Mouse (Mus musculus) yolk sac, embryonic 10.5 days (tissue): ENCODE results near the gene Clec16a.

Experiments used
- DNase-seq: peaks from one replicate; pipeline ENCODE4 v3.0.0-alpha.2; 2017; ENCODE audit warnings: low spot score

Clec16a gene

DNA sequence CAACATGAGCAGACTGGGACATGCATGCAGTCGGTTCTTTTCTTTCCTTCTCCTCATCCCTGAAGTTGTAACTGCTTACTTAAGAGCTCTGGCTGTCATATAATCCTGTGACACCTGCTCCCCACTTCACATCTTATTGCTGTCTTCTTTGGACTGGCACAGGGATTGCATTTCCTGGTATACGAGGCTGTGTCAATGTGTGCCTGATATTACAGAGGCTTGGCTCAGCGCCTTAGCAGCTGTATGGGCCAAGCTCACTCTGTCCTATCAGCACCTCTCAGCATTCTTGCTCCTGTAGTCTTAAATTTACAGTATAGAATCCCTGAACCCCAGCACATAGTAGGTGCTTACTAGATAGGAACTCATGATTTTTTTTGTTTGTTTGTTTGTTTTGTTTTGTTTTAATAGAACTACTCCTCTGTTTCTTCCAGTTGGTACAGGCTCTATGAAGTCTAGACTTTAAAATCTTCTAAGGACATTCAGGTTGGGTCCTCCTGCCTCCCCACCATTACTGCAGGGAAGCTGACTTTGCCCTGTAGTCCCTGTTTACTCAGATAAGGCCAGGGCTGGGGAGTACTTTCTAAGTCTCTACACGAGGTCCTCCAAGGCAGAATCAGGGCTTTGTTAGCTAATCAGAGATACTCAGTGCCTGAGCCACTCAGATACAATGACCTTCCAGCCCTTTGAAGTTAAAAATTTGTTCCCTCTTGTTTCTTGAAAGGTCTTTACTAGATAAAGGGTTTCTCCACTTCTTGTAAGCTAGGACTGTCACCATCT, 97.9 kb downstream of the Clec16a start:
- peak; percentile 73 for DNase-seq

DNA sequence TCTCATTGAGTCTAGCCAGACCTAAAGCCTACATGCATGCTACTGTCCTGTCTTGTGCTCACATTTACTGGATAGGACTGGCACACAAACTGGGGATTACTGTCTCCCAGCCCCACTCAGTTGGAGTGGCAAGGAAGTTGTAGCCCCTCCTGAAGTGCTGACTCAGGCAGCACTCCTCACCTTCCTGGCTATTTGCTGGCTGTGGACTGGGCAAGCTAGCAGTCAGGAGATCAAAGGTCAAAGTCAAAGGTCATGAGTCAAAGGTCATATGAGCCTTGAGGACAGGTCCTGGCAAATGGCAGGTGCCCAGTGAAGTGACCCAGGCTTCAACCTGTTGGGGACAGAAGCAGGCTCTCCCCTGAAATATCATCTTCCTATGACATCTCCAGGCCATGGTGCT, 99.1 kb downstream of the Clec16a start:
- DNase-seq = peak; percentile 39

GRCm38 (mm10) chr16:10644731-10645130, 99.6 kb downstream of the Clec16a start:
- DNase-seq = no peak

DNA sequence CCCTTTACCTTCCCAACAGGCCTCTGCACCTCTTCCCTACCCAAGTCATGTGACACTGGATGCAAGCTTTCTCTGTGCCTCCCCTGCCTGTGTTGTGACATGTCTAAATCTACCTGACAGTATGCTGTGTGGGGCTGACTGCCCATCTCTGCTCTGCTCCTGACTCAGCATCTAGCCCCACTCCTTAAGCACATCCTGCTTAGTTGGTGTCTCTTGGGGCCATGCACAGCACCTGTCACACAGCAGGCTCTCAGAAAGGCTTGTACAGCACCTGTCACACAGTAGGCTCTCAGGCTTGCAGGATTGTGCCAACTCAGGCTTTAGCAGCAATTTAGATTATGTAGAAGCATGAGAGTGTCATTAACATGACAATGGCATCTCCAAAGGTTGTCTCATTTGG, 106.7 kb downstream of the Clec16a start:
- no peak for DNase-seq

DNA sequence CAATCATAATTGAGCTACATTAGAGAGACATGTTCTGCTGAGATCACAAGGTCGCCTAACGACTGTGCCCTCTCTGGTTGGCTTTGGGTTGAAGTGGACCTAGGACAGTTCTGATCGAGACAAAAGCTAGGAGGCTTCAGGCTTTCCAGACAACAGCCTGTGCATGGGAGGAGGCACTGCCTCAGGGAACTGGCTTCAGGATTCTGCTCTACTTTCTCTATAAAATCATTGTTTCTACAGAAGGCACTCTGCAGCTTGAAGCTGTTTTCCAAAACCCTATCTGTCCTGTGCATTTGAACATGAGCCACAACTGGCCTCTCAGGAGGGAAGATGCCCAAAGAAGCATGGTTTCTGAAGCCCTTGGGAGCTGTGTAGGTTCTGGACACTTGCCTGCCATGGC, 107.8 kb downstream of the Clec16a start:
- DNase-seq = no peak

- DNase-seq = no peak
Observed at GRCm38 (mm10) chr16:10655236-10655635, 110.1 kb downstream of the Clec16a start.

- no peak for DNase-seq
Observed at GRCm38 (mm10) chr16:10655926-10656325, 110.8 kb downstream of the Clec16a start.

- peak; percentile 45 for DNase-seq
Observed at GRCm38 (mm10) chr16:10656461-10656860, 111.3 kb downstream of the Clec16a start.

GRCm38 (mm10) chr16:10656939-10657338, 111.8 kb downstream of the Clec16a start:
- peak; percentile 75 for DNase-seq

- no peak for DNase-seq
Observed at GRCm38 (mm10) chr16:10659211-10659610, 114.1 kb downstream of the Clec16a start.

GRCm38 (mm10) chr16:10660526-10660925, 115.4 kb downstream of the Clec16a start:
- no peak for DNase-seq

DNA sequence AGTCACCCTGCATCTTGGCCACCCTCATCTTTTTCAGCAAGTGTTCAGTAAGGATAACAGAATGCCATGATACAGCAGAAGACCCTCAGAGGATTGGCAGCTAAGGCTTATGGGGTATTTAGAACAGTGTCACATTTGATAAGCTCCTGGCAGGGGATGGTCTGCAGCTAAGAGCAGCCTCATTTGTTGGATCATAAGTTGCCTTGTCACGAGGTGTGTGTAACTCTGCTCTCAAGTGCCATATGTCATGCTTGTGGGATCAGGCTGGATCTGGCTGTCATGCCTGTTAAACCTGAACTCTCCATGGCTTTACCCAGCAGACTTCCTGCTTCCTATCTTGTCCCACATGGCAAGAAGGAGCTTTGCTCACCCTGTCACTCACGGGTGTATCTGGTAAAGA, 116.2 kb downstream of the Clec16a start:
- no peak for DNase-seq

DNA sequence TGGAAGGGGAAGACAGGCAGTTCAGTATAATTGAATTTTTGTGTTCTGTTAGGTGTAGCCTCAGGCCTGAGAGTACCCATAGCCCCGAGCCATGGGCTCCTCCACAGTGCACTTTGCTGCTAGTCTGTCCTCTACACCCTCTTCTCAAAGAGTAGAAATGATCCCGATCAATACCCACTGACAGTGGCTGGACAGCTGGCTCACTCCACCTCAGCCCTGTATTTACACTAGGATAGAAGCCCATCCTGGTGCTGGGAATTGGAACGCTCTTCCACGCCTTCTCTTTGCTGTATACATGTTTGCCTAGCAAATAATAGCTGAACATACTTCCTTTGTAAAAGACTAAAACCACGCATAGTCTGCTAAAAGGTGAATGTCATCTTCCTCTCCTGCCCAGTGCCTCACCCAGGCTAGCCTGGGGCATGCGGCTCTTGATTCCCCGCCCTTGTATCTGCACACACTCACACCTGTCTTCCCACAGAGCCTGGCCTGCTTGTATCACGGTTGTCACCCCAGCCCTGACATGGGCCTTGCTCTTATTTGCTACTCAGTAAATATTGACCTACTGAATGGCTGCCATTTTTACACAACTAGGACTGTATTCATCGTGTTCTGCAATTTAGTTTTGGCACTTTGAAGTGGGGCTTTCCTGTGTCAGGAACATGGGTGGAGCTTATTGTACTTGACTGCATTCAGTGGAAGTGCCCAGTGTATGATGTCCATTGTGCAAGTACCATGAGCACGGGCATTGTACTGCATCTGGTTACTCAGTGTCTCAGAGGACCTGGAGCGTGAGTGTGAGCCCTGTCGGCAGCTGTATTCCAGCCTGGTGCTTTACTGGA, 119.0 kb downstream of the Clec16a start:
- no peak for DNase-seq

DNA sequence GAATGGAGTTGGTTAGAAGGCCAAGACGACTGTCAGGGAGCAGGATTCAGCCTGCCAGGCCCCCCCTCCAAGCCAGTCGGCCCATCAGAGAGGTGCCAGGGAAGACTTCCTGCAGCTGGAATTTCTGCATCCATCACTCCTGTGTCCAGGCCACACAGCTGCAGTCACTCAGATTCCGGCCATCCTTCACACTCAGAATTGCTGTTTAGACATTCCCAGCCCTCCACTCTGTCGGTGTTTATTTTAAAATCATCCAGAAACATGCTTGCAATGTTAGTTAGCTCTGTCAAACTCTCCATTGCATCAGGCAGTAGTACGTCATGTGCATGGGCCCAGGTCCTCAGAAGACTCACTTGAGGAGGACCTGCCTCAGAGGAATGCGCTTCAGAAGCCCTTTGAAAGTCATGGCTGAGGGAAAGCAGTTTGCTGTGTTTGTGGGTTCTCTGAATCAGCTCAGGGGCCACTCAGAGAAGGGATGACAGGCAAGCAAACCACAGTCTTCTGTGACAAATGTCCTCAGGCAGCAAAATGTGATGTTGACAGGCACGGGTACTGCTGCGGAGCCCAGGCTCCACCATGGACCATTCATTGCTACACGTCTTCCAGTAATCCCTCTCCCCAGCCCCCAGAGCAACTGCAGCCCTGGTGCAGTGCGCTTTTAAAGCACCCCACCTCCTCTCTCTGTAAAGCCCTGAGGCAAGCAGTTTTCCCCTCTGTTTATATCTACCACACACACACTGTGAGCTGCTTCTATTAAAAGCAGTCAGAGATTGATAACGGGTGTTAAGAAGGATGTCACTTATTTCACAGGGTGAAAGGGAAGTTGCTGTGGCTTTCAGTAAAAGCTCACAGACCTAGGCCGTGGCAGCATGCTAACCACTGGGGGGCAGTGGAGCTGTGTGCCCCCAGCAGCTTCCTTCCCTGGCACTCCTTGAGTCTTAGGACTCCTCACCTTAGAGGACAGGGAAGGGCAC, 120.1 kb downstream of the Clec16a start:
- peak; percentile 67 for DNase-seq

DNA sequence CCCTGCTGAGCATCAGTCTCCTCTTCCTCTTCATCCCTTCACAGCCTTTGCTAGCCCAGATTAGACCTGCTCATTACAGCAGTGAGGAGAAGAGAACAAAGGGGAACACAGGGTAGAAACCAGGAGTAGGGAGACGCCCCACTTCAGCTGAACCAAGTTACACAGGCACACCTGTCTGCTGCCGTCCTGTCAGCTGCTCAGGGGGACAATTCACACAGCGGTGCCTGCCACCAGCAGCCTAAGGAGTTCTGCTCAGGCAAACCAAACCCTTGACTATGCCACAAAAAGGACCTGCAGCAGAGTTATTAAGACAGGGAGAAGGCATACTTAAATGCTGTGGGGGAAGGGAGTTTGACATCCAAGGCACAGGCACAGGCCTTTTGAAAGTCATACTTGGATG, 121.6 kb downstream of the Clec16a start:
- DNase-seq = no peak

- no peak for DNase-seq
Observed at GRCm38 (mm10) chr16:10668453-10668852, 123.3 kb downstream of the Clec16a start.

DNA sequence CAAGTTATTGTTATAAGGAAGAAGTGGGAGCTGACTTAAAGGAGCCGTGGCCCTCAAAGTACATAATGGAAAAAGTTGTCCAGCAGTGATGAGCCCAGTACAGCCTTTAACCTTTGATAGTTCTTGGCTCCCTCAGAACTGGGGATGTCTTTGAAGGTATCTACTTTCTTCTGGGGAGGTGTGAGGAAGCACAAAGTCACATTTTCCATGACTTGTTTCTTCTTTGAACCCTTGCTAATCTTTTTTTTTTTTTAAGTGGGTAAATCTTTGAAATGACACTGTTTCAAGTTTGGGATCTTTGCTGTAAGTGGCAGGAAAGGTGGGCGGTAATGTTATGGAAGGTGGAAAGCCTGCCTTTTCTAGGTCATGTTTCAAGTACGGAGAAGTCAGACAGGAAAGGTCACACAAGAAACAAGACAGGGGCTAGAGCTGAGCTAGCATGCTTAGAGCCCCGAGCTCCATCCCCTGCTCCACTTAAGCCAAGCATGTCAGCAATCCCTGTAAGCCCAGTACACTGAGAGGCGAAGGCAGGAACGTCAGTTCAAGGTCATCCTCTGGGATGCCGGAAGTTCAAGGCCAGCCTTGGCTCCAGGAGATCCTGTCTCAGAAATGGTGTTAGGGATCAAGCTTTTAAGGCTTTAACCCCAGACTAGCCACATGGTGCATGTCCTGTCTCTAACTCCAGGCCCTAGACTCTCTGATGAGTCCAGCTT, 124.0 kb downstream of the Clec16a start:
- no peak for DNase-seq

DNA sequence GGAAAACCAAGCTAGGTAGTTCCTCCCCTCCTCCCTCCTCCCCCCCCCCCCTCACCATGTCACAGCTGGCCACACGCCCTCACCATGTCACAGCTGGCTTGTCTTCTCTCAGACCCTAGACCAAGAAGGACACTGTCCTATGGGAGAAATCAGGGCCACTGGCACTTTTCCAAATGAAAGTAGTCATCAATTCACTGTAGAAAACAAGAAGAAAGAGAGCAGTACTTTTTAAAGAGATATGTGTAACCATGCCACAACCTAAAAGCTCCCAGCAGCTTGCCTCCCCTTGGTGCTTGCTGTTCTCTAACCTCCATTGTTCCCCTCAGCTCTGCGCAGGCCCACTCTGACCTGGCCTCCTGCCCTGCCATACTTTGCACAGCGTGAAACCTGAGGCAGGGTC, 124.8 kb downstream of the Clec16a start:
- no peak for DNase-seq

DNA sequence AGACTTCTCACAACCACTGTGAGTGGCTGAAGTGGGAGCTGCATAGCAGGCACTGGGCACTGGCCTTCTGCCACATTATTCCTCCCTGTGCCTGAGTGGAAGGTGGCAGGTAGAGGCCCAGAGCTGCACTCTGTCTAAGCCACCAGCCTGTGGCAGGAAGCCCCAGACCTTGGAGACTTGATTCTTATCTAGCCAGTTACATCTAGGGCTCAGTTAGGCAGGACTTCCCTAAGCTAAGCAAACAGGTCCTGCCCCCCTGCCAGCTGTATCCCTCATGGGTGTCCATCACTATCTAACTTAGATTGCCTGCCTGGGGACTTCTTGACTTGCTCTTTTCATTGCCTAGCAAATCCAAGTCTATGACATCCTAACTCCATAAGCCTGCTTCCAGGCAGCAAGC, 127.4 kb downstream of the Clec16a start:
- DNase-seq = no peak

DNA sequence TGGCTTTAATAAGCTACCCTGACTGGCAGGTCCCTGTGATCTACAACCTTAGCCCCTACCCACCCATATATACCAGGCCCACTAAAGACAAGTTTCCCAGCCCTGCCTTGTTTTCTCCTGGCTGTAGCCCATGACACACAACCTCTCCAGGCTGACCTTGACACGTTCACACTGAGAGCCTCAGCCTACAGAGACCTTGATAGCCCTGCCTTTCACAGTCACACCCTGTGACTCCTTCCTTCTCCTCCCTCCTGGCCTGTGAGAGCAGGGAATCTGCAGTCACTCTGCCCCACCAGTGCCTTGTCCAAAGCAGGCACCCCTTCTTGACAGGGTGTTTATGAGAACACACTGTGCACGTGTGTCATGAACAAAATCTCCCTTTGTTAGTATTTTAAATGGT, 128.9 kb downstream of the Clec16a start:
- no peak for DNase-seq

- DNase-seq = peak; percentile 38
Observed at GRCm38 (mm10) chr16:10674957-10675356, 129.8 kb downstream of the Clec16a start.
